Mouse (Mus musculus): ENCODE data around the gene Snx18. TPM values are rescaled to one million over a fixed set of nuclear protein-coding genes. Genes with fewer than 3 reads are reported as not detected.

Snx18 gene
- polyA plus RNA-seq, 2 experiments from 2014 or later: 6.0 to 11.5 TPM

DNA sequence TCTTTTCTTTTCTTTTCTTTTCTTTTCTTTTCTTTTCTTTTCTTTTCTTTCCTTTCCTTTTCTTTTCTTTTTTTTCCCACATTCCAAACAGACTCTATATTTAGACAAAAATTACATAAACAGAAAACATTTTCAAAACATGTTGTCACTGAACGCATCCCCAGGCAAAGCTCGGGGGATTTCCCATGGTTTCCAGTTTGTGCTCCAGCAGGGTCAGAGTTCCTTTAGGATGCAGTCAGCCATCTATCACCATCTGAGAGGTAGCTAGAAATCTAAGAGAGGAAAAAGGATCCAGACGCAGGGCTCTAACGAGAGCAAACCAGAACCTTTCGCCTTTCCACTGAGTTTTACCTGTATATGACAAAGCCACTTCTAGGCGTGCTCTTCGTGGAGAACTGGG lies 52.0 kb downstream of the Snx18 start:
- no peak for ATAC-seq

DNA sequence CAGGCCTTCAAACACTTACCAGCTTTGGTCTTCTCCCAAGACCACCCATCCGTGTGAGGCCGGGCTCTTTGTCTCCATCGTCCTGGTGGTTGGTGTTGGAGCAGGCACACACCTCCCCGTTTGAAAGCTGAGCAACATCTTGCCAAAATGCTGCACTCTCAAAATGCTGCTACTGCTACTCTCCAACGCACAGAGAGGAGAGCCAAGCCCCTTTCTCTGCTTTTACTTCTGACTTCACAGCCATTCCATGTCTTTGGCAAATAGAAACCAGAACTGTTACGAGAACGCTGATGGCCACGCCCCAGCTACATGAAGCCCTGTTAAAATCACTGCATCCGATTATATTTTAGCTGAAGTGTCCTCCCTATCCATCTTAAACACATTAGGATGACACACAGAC lies 58.7 kb downstream of the Snx18 start:
- ATAC-seq: no peak

DNA sequence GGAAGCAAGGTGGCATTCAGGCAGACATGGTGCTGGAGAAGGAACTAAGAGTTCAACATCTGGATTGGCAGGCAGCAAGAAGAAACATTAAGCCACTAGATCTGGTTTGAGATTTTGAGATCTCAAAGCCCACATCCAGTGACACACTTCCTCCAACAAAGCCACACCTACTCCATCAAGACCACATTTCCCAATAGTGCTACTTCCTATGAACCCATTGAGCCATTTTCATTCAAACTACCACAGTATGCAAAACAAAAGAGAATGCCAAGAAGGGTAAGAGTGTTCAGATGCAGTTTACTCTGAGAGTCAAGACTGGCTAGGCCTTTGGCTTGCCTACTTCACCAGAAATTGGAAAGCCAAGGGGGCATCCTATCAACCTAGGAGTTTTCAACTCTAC lies 61.8 kb downstream of the Snx18 start:
- ATAC-seq: no peak

DNA sequence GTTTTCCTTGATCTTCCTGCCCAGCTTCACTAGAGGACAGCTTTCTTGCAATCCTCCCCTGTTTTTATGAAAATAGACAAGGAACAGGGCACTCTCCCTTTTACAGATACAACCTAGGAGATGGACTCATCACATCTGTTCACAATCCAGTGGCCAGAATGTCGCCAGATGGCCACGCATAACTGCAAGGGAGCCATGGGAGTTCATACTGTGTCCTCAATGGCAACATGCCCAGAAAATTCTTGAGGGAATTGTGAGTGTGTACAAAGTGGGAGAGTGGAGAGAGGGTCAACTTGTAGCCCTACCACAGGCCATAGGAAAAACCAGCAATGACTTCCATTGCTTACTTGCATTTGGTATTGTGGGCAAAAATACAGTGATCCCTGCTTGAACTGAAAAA lies 63.1 kb downstream of the Snx18 start:
- ATAC-seq: no peak

DNA sequence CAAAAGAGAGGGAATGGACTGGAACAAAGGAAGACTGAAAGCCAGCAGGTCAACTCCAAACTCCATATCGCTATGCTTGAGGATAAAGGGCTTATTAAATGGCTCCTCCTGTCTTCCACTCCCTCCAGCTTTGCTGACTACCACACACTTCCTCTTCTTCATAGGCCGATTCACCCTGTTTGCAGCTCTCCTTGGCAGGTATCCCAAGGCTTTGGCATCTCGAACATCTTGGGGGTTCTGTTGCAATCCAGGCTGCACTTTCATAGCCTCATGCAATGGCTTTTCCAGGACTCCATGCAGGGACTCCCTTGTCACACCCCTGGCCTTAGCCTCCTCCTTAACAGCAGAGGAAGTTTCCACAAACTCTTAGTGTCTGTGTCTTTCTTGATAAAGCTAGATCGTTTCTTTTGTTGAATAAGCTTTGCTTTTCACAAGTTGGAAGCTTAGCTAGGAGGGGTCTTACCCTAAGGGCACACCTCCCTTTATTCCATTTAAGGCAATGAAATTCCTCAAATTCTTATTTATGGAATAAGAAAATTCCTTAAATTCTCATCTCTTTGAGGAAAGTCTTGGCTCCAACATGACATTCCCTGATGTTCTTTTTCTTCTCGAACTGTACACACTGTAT lies 64.6 kb downstream of the Snx18 start:
- no peak for ATAC-seq

DNA sequence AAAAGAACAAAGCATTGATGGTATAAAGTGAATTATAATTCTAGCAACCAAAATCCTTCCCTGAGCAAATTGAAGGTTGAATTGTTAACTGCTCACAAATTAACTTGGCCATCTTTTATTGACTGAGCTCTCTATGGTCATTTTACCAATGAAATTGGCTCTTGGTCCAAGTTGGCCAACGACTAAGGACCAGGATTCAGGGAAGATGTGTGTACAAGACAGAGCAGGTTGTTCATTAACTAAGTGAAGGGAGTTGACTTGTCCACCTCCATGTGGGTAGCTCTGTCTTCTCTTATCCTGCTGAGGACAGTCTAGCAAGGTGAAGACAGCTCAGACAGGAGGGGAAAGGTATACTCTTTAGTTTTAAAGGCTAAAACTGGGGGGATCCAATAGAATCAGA lies 66.0 kb downstream of the Snx18 start:
- ATAC-seq: no peak

DNA sequence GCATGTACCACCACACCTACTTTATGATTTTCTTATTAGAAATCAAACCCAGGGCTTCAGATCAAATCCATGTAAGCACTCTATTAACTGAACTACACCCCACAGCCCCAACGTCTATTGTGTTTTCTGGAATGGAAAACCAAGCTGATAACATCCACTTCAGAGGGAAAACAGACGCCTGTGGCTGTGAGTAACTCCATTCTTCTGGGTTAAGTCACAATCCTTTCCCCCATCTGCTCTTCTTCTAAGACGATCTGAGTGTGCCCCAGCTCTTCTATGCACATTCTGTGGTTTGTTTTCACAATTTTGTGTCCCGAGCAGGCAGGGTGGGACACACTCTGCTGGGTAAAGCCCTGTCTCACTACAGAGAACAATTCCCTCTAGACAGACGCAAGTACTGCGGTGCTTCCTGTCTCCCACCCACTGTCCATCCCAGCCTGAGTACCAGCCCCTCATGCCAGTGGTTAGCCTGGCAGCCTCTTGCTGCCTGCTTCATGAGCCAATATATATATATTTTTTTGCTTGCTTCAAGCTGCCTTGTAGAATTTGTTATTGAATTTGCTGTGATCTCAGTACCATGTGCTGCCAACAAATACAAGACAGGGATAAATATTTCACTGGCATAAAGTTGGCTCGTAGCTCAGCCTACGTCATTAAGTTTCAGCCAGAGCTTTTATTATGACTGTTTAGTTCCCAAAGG lies 67.3 kb downstream of the Snx18 start:
- ATAC-seq: no peak

DNA sequence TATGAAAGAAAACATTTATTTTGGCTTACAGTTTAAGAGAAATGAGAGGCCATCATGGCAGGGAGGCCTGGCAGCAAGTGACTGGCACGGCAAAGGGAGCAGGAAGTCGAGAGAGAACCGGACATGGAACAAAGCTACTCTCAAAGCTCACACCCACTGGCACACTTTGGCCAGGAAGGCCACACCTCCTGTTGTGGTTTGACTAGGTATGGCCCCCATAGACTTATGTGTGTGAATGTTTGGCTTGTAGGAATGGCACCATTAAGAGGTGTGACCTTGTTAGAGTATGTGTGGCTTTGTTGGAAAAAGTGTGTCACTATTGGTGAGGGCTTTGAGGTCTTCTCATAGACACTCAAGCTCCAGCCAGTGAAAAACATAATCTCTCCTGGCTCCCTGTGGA lies 69.3 kb downstream of the Snx18 start:
- ATAC-seq: no peak

DNA sequence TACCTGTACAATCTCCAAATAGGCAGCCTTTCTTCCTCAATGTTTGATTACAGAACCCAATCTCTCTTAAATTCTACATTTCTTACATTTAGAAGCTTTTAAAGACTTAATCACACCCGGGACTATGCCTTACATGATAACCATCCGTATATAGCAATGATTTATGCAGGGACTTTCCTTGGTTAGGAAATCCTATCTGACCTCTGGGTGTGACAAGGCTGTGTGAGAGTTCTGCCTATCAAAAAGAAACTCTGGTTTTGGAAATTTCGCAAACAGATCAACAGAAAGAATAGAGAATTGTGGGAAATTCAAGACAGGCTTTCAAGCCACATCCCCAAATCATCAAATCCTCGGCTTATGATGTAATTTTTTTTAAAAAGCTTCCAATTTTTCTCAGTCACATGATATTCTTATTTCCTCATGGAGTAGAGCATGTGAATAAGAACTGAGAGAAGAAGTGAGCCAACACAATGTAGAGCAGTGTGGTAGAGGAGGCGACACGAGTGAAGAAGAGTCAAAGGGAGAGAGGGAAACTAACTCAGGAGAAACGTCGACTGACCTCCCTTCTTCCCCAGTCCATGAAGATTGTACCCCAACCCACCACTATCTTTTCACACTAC lies 70.4 kb downstream of the Snx18 start:
- ATAC-seq: no peak

DNA sequence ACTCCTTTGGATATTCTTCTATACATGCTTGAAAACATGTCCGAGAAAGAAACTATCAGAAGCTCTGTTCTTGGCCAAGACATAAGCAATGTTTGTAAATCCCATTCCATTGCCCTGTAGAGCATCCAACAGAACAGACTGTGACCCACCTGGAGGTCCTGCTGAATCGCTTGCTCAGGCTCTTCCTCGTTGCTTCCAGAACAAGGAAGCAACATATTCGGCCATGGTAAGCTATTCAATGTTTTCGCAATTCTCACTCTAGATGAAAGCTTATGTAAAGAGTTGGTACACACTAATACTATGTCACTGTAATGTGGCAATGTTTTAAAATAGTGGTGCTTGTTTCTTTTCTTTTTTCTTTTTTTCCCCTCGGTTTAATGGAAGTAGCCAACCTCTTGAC lies 76.0 kb downstream of the Snx18 start:
- ATAC-seq: no peak

Other genes with a start within 250 kb of the Snx18 start
- gene Hspb3, start 45.1 kb upstream of the Snx18 start, polyA plus RNA-seq (2017; shearing (Covaris generic)): not detected
- 10 to 100 TPM; 14.7 to 17.8 TPM for gene Arl15, start 175.9 kb upstream of the Snx18 start, polyA plus RNA-seq (2017; shearing (Covaris generic))

Measured in CD4-positive, CD25-positive, alpha-beta regulatory T cell, adult 4 months (primary cell).